Mouse (Mus musculus) kidney, embryonic 16.5 days (tissue): ENCODE data around the gene Egfr. TPM values are rescaled to one million over a fixed set of nuclear protein-coding genes. Genes with fewer than 3 reads are reported as not detected.

Source experiments
- ATAC-seq: fragments of 200-750 bp; cut with Nextera tagmentation; 2 replicates; pipeline ENCODE4 v1.8.0; 2017; ENCODE audit warnings: moderate TSS enrichment; ENCODE audit not compliant: low FRiP score, low TSS enrichment
- H3K27ac ChIP-seq: fragments of 300-500 bp; sonication (generic); 2 replicates; pipeline ENCODE4 v1.5.1; 2014; ENCODE audit warnings: low read length
- H3K27me3 ChIP-seq: fragments of 300-500 bp; sonication (generic); 2 replicates; pipeline ENCODE4 v1.6.1; 2014; ENCODE audit warnings: low read length, control low read depth, mixed read lengths; ENCODE audit not compliant: insufficient read depth
- H3K36me3 ChIP-seq: fragments of 300-500 bp; sonication (generic); 2 replicates; pipeline ENCODE4 v1.6.1; 2014; ENCODE audit warnings: low read length, control low read depth, mixed read lengths; ENCODE audit not compliant: insufficient read depth
- H3K4me1 ChIP-seq: fragments of 300-500 bp; sonication (generic); 2 replicates; pipeline ENCODE4 v1.6.1; 2014; ENCODE audit warnings: low read length, control low read depth, mixed read lengths; ENCODE audit not compliant: insufficient read depth
- H3K4me2 ChIP-seq: fragments of 300-500 bp; sonication (generic); replicated peaks from 2 replicates; pipeline ENCODE4 v1.6.1; 2014; ENCODE audit warnings: low read depth, low read length
- H3K4me3 ChIP-seq: fragments of 300-500 bp; sonication (generic); 2 replicates; pipeline ENCODE4 v1.5.1; 2014; ENCODE audit warnings: mild to moderate bottlenecking, low read length
- H3K9ac ChIP-seq: fragments of 300-500 bp; sonication (generic); replicated peaks from 2 replicates; pipeline ENCODE4 v1.6.1; 2014; ENCODE audit warnings: low read length
- H3K9me3 ChIP-seq: fragments of 300-500 bp; sonication (generic); 2 replicates; pipeline ENCODE4 v1.6.1; 2016; ENCODE audit warnings: low read length, control low read depth
- WGBS: fragments of 180-500 bp; shearing (Covaris S2); extraction: QIAGEN DNeasy Blood & Tissue Kit; methylation state at CpG from one replicate; pipeline ENCODE4 v1.1.7; 2014; 5-methylcytosine and 5-hydroxymethylcytosine counted together
- polyA plus RNA-seq: library from polyadenylated mRNA; unstranded; fragments of >200 nt; fragmentation: Nextera tagmentation; extraction: Ambion mirVana; gene quantifications from 2 replicates; pipeline ENCODE4 v1.2.1, GENCODE M21; 2015

Gene Egfr
- polyA plus RNA-seq, 1 experiment from 2014 or later, result 4.0 TPM

DNA sequence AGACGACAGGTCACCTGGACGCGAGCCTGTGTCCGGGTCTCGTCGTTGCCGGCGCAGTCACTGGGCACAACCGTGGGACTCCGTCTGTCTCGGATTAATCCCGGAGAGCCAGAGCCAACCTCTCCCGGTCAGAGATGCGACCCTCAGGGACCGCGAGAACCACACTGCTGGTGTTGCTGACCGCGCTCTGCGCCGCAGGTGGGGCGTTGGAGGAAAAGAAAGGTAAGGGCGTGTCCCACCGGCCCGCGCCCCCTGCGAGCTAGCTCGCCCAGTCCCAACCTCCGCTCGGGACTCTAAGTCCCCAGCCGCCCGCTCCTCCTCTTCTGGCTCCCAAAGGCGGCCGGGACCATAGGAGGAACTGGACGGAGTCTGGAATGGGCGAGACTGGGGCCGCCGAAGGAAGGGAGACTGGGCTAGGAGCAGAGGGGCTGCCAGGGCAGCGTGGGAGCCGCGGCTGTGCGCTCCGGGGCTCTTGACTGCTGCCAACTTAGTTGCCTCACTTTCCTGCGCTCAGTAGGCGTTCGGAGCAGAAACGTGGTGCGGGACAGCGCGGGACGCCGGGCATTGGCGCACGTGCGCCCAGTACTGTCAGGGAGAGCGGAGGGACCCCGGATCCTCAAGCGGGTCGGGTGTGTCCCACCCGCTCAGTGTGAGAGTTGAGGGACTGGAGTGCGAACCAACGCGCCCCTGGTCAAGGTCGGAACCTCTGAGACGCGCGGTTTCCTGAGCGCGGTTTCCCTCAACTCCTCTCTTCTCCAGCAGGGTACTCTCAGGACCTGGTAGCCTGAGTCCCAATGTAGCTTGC, 548 bp downstream of the Egfr start:
- peaks cover 18% of the 10 kb centered on the region for H3K27me3 ChIP-seq
- H3K27ac ChIP-seq, result no peak overlapping the region
- peak overlapping the region; percentile 97 for H3K4me2 ChIP-seq
- ATAC-seq, result peak; percentile 84
- peaks cover 4% of the 10 kb centered on the region; the same call in 1 of the 2 replicates for H3K4me1 ChIP-seq
- H3K9me3 ChIP-seq, result no peaks in the 10 kb centered on the region
- H3K36me3 ChIP-seq, result no peaks in the 10 kb centered on the region
- WGBS, result under 1% methylated on average over 67 of the region's 68 CpGs
- peak overlapping the region; percentile 69 for H3K9ac ChIP-seq
- peak overlapping the region; percentile 70 for H3K4me3 ChIP-seq

GRCm38 (mm10) chr11:16753154-16754040, 1.4 kb downstream of the Egfr start:
- Histone ChIP-seq H3K4me1 (peaks cover 4% of the 10 kb centered on the region; the same call in 1 of the 2 replicates), H3K4me2 (peak overlapping the region; percentile 97), H3K27ac (no peak overlapping the region), H3K4me3 (peak overlapping the region; percentile 70), H3K27me3 (peaks cover 18% of the 10 kb centered on the region), H3K9me3 (no peaks in the 10 kb centered on the region), H3K9ac (peak overlapping the region; percentile 69; the same call in 1 of the 2 replicates), H3K36me3 (no peaks in the 10 kb centered on the region)
- ATAC-seq, result no peak
- 16% methylated on average over 18 of the region's 18 CpGs for WGBS

DNA sequence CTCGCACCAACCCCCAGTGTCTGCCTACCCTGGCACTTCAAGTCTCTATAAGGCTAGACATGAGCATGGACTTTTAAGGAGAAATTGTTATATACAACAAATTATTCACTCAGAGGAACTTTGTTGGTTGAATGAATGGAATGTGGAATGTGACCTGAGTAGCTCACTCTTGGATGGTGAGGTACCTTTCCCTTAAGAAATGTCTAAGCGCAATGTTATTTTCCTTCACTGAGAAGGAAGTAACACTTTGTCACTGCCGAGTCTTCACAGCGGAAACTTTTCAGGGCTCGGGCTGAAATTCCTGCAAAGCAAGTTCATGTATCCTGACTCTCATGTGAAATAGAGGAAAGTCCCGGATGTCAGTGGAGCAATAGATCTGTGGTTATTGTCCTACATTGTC, 7.9 kb downstream of the Egfr start:
- H3K27ac ChIP-seq, result no peak overlapping the region
- WGBS, result 67% methylated on average over 6 of the region's 6 CpGs
- no peak overlapping the region for H3K4me3 ChIP-seq
- no peaks in the 10 kb centered on the region for H3K9me3 ChIP-seq
- peaks cover 2% of the 10 kb centered on the region; the same call in 1 of the 2 replicates for H3K27me3 ChIP-seq
- no peak for ATAC-seq
- no peak overlapping the region for H3K9ac ChIP-seq
- H3K4me1 ChIP-seq, result no peaks in the 10 kb centered on the region
- H3K4me2 ChIP-seq, result no peak overlapping the region
- no peaks in the 10 kb centered on the region for H3K36me3 ChIP-seq

DNA sequence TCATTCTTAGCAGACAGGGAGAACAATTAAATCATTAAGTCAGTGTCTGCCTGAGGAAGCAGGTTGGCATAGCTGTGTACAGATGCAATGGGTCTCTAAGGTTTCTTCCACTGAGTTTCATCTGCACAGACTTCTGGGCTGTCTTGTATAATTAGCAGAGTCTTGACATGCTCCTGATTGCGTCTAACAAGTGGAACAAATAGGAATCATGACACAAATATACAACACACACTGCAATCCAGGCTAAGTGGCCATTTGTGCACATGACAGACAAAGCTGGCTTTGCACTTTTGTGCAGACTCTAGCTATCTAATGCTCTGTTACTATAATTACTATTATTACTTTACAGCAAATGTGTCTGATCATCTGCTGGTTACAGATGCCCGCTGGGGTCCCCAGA, 9.2 kb downstream of the Egfr start:
- ATAC-seq, result no peak
- 88% methylated on average over 2 of the region's 2 CpGs for WGBS

DNA sequence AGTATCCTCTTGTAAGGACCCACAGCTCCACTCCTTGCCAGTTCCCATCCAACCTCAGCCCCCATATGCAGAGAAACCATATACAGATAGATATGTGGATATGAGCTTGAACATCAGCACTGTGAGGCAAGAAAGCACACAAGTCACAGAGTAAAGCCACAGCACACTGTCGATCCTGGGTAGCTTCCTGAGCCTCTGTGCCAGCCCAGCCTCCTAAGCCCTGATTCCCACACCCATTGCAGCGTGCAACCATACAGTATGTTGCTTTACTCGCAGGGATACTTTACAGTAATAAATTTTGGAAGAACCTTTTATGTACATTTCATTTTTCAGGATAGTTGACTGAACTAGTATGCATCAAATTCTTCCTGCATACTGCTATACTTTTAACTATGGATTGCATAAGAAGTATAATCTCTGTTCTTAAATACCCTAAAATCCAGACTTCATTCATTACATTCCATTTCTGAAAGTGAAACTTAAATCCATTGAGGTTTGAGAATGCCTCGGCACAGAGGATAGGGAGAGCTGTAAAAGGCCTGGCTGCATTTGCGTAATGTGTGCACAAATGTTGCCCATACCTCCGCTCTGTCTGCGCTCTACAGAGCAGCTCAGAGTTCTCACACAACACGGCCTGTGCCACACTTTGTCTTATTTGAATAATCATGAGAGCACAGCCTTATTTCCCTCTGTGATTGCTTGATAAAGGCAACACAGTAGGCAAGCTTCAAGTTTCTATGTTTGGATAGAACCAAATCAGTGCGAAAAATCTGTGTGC, 14.2 kb downstream of the Egfr start:
- Histone ChIP-seq H3K27ac (no peak overlapping the region), H3K4me3 (no peak overlapping the region), H3K36me3 (no peaks in the 10 kb centered on the region), H3K4me1 (no peaks in the 10 kb centered on the region; the same call in 1 of the 2 replicates), H3K27me3 (no peaks in the 10 kb centered on the region), H3K9me3 (no peaks in the 10 kb centered on the region), H3K4me2 (no peak overlapping the region), H3K9ac (no peak overlapping the region)
- ATAC-seq, result no peak
- WGBS, result 69% methylated on average over 9 of the region's 9 CpGs

More for the DNA sequence above, 9.2 kb downstream of the Egfr start:
- no peaks in the 10 kb centered on the region for H3K27me3 ChIP-seq
- H3K4me1 ChIP-seq, result no peaks in the 10 kb centered on the region
- no peaks in the 10 kb centered on the region for H3K9me3 ChIP-seq
- H3K4me3 ChIP-seq, result no peak overlapping the region
- H3K4me2 ChIP-seq, result no peak overlapping the region
- no peaks in the 10 kb centered on the region for H3K36me3 ChIP-seq
- H3K9ac ChIP-seq, result no peak overlapping the region
- H3K27ac ChIP-seq, result no peak overlapping the region

- no peak for ATAC-seq
- H3K9me3 ChIP-seq, result no peaks in the 10 kb centered on the region
- 79% methylated on average over 2 of the region's 2 CpGs for WGBS
Observed at GRCm38 (mm10) chr11:16767984-16768383, 16.0 kb downstream of the Egfr start.

DNA sequence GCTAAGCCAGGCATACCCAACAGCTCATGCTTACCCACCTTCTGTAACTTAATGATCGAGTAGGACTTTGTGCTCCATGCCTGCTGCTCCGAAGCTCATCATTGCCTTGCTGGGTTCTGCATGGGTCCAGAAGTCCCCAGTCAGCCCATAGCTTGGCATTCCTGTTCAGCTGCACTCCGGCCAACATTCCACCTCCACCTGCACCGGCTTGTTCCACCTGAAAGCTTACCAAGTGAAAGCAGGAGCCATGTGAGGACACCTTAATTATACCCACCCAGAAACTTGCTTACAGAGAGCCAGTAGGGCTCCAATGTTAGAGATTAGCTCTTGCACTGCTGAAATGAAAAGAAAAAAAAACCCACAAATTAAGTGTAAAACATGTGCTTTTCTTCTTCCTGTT, 17.3 kb downstream of the Egfr start:
- Histone ChIP-seq H3K36me3 (no peaks in the 10 kb centered on the region), H3K27me3 (no peaks in the 10 kb centered on the region), H3K27ac (peak overlapping the region; percentile 61), H3K9ac (no peak overlapping the region), H3K4me3 (no peak overlapping the region), H3K4me1 (peaks cover 5% of the 10 kb centered on the region; the same call in 1 of the 2 replicates), H3K4me2 (no peak overlapping the region), H3K9me3 (no peaks in the 10 kb centered on the region)
- WGBS, result 78% methylated on average over 4 of the region's 4 CpGs
- ATAC-seq, result peak; percentile 89

More at GRCm38 (mm10) chr11:16767984-16768383, 16.0 kb downstream of the Egfr start:
- Histone ChIP-seq H3K4me1 (peaks cover 5% of the 10 kb centered on the region; the same call in 1 of the 2 replicates), H3K27ac (no peak overlapping the region), H3K9ac (no peak overlapping the region), H3K4me2 (no peak overlapping the region), H3K27me3 (no peaks in the 10 kb centered on the region), H3K36me3 (no peaks in the 10 kb centered on the region), H3K4me3 (no peak overlapping the region)

DNA sequence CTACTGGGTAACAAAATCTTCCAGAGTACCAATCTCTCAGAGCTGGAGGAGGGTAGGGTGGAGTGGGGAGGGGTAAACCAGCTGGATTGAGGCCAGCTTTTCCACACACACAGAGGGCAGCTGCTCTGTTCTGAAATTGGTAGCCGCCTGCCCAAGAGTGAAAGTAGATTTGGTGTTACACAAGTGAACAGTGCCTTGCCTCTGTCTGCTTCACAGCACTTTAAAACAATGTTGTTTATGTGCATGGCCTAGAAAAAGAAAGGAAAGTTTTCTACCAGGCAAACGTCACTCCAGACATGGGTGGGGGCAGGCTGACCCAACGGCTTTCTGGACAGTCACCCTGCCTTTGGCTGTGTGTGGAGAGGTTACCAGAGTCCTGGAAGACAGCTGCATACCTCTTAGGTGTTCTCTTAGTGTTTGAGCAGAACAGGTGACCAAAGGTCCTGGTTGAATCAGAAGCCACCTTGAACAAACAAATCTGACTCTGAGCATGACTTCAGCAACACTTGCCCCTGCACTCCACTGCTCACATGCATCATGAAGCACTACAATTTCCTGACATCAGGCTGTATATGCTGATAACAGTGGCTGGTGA, 17.8 kb downstream of the Egfr start:
- ATAC-seq, result peak; percentile 63

GRCm38 (mm10) chr11:16770966-16771365, 19.0 kb downstream of the Egfr start:
- 70% methylated on average over 4 of the region's 4 CpGs for WGBS

More for the DNA sequence above, 17.8 kb downstream of the Egfr start:
- no peaks in the 10 kb centered on the region for H3K36me3 ChIP-seq
- no peaks in the 10 kb centered on the region for H3K9me3 ChIP-seq
- no peaks in the 10 kb centered on the region for H3K27me3 ChIP-seq
- peak overlapping the region; percentile 61 for H3K27ac ChIP-seq
- 33% methylated on average over 3 of the region's 3 CpGs for WGBS
- no peak overlapping the region for H3K9ac ChIP-seq
- no peak overlapping the region for H3K4me2 ChIP-seq
- no peak overlapping the region for H3K4me3 ChIP-seq
- peaks cover 5% of the 10 kb centered on the region; the same call in 1 of the 2 replicates for H3K4me1 ChIP-seq

More at GRCm38 (mm10) chr11:16770966-16771365, 19.0 kb downstream of the Egfr start:
- H3K4me2 ChIP-seq, result no peak overlapping the region
- H3K27me3 ChIP-seq, result no peaks in the 10 kb centered on the region
- H3K9ac ChIP-seq, result no peak overlapping the region
- no peak for ATAC-seq
- H3K4me3 ChIP-seq, result no peak overlapping the region
- H3K27ac ChIP-seq, result no peak overlapping the region
- no peaks in the 10 kb centered on the region for H3K9me3 ChIP-seq
- peaks cover 5% of the 10 kb centered on the region; the same call in 1 of the 2 replicates for H3K4me1 ChIP-seq
- no peaks in the 10 kb centered on the region for H3K36me3 ChIP-seq
